Mouse (Mus musculus) liver, adult 2 months (tissue): ENCODE results near the gene Ly6g5c.

Experiments used
- CTCF ChIP-seq: fragments of 200-500 bp; IDR thresholded peaks from 2 replicates; pipeline ENCODE4 v1.5.1; 2011; ENCODE audit warnings: low read depth, low read length, control low read depth
- POLR2A ChIP-seq: fragments of 200-500 bp; IDR thresholded peaks from 2 replicates; pipeline ENCODE4 v1.6.1; 2011; ENCODE audit warnings: low read length, control low read depth; ENCODE audit not compliant: insufficient read depth; ENCODE audit errors: extremely low read depth

DNA sequence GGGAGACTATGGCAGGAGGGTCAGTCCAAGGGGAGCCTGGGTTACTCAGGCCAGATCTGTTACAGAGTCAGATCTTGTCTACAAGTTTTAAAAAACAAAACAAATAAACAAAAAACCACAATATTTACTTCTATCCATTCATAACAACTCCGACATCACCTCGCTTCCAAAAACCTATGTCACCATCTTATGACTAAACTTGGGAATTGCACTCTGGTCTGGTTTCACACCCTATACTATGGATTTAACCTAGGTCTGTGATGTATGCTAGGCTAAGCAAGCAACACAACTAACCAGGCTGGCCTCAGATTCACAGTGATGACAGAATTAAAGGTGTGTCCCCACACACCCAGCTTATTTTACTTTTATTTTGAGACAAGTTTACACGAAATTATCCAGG is 1.6 kb upstream of the Ly6g5c start:
- TF ChIP-seq CTCF (no peak), POLR2A (no peak)
